Mouse (Mus musculus): ENCODE data around the gene Zan.

The Zan gene

DNA sequence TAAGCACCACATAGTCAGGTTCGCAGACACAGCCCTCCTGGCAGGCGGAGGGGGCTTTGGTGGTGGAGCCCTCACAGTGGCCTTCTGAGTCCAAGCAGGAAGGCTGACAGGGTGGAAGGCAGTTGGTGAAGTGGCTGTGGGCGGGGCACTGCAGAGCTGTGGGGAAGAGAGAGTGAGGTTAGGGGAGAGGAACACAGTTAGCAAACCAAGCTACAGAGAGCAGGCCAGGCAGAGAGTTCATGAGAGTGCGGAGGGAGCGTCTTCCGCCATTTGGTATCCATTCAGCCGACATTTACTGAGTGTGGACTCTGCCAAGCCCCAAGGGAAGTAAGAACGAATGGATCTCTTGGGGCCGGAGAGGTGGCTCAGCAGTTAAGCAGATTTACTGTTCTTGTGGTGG is 57.8 kb downstream of the Zan start:
- DNase-seq (ENCODE audit: low read depth, low spot score) = no peak

DNA sequence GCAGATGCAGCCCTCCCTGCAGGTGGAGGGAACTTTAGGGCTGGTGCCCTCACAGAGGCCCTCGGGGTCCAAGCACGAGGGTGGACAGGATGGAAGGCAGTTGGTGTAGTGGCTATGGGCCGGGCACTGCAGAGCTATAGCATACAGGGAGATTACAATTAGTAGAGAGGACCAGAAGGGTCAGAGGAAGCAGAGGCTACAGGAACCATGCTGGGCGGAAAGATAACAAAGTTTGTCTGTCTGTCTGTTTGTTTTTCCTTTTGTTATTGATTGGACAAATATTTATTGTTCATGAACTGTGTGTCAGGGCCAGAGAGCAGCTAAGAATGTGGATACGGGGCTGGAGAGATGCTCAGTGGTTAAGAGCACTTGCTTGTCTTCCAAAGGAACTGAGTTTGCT is 62.6 kb downstream of the Zan start:
- DNase-seq (ENCODE audit: low read depth, low spot score) = no peak

GRCm38 (mm10) chr5:137411235-137411634 is 65.6 kb downstream of the Zan start:
- DNase-seq (ENCODE audit: low read depth, low spot score) = no peak

- DNase-seq (ENCODE audit: low read depth, low spot score) = no peak
Measured at GRCm38 (mm10) chr5:137410549-137410948, 66.3 kb downstream of the Zan start.

DNA sequence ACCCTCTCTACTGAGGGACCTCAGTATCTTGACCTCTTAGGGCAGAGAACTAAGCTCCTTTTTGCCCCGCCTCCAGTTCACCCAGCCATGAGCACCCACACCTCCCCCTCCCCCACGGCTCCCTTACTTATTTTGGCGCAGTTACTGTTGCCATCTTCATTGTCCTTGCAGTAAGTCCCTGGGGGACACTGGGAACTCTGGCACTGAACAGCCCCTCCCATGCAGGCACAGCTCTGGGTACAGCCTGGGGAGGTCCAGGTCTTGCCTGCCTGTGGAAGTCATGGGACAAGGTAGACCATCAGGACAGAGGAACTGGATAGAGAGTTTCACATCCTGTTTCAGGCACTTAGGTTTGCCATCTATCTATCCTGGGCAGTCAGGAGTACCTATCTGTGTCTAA is 66.8 kb downstream of the Zan start:
- DNase-seq (ENCODE audit: low read depth, low spot score) = no peak

DNA sequence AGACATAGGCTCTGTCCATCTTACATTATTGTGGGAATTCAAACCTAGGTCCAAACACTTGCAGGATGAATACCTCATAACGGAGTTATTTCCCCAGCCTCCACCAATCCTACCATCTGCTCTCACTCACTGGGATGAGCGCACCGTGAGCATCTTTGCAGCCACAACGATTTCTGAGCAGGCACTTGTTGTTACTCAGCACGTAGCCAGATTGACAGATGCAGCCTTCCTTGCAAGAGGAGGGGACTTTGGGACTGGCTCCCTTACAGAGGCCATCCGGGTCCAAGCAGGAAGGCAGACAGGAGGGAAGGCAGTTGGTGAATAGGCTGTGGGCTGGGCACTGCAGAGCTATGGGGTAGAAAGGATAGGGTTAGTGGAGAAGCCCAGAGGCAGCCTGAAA is 67.4 kb downstream of the Zan start:
- DNase-seq (ENCODE audit: low read depth, low spot score) = no peak

GRCm38 (mm10) chr5:137404081-137404480 is 72.8 kb downstream of the Zan start:
- DNase-seq (ENCODE audit: low read depth, low spot score) = no peak

DNA sequence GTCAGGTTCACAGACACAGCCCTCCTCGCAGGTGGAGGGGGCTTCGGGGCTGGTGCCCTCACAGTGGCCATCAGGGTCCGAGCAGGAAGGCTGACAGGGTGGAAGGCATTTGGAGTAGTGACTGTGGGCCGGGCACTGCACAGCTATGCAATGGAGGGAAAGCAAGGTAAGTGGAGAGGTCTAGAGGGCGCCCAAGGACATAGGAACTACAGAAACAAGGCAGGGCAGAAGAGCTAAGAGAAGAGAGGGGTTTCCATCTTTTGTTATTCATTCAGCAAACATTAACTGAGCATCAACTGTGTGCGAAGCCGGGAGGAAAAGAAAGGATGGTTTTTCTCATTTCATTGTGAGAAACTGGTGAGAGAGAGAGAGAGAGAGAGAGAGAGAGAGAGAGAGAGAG is 82.4 kb downstream of the Zan start:
- DNase-seq (ENCODE audit: low read depth, low spot score) = no peak

GRCm38 (mm10) chr5:137391641-137392040 is 85.2 kb downstream of the Zan start:
- DNase-seq (ENCODE audit: low read depth, low spot score) = no peak

GRCm38 (mm10) chr5:137386712-137387111 is 90.2 kb downstream of the Zan start:
- no peak for DNase-seq (ENCODE audit: low read depth, low spot score)

DNA sequence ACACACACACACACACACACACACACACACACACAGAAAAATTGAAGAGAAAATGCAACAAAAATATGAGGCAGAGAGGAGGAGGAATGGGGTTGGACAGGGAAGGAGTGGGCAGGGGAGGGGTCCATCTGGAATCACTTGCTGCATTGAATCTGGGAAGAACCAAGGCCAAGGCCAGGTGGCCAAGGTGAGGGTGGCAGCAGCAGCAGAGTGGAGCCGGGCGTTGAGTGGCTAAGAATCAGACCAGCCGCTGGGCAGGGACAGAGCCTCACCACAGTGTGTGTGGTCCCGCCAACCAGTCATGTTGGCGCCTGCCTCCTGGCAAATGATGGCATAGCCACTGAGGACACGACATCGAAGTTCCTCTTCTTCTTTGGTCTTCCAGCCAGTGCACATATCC is 93.4 kb downstream of the Zan start:
- DNase-seq (ENCODE audit: low read depth, low spot score) = no peak

DNA sequence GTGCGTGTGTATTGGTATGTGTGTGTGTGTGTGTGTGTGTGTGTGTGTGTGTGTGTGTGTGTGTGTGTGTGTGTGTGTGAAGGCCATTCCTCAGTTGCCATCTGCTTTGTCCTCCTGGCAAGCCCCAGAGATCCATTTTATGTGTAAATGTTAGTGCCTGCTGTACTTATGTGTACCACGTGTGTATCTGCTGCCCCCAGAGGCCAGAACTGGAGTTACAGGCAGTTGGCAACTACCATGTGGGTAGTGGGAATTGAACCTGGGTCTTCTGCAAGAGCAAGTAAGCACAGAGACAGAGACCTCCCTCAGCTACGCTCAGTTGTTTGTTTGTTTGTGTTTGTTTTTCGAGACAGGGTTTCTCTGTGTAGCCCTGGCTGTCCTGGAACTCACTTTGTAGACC is 95.7 kb downstream of the Zan start:
- peak; percentile 42 for DNase-seq (ENCODE audit: low read depth, low spot score)

DNA sequence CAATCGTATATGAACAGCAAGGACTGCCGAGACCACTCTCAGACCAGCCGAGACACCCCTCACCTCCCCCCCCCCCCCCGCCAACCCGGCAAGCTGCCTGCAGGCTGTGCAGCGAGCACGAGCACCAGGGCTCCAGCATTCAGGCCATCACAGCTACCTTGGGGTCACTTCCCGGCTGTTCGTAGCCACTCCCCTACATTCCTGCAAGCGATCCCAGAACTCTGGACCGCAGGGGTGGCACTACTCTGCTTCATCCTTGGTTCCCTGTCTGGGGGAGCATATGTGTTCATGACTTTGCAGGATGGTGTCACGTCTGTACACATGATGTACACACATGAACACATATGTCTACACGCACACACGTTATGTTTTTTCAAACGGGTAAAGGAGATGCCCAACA is 99.3 kb downstream of the Zan start:
- DNase-seq (ENCODE audit: low read depth, low spot score) = no peak

DNA sequence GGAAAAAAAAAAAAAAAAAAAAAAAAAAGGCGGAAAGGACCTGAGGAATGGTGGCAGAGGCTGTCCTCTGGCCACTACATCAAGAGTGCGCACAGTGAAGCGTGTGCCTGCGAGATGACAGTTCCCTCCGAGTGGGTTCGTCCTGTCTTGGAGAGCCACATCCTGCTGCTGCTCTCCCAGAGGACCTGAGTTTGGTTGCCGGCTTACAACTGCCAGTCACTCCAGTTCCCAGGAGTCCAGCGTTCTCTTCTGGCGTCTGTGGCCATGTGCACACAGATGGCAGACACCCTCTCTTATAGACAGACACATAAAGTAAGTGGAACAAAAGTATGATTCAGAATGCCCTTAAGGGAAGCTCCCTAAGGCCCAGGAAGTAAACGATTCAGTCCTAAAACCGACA is 99.7 kb downstream of the Zan start:
- DNase-seq (ENCODE audit: low read depth, low spot score) = no peak

DNA sequence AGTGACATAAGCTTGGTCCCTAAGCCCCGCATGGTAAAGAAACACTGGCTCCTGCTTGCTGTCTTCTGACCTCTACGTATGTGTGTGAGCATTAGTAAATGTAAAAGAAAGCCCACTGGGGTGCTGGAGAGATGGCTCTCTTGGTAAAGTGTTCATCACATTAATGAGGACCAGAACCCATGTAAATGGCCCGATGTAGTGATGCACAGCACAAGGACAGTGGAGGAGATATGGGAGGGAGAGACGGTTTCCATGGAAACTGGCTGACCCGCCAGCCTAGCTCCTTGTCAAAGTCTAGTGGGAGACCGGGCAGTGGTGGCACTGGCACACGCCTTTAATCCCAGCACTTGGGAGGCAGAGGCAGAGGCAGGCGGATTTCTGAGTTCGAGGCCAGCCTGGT is 100.1 kb downstream of the Zan start:
- DNase-seq (ENCODE audit: low read depth, low spot score) = no peak

GRCm38 (mm10) chr5:137376198-137376597 is 100.7 kb downstream of the Zan start:
- DNase-seq (ENCODE audit: low read depth, low spot score) = no peak

DNA sequence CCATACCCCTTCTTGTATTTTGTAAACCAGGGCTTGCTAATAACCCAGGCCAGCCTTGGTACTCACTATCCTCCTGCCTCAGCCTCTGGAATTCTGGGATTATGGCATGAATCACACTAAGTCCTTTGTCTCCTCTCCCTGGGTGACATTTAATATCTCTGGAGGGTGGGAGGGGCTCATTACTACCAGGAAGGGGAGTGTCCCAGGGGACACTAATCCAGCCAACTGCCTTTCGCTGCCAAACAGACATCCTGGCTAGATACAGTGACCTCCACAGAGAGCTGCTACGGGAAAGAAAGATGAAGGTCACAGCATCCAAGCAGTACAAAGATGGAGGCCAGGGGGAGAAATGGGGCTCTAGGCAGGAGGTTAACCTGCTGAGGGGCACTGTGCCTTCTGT is 101.2 kb downstream of the Zan start:
- DNase-seq (ENCODE audit: low read depth, low spot score) = no peak

DNA sequence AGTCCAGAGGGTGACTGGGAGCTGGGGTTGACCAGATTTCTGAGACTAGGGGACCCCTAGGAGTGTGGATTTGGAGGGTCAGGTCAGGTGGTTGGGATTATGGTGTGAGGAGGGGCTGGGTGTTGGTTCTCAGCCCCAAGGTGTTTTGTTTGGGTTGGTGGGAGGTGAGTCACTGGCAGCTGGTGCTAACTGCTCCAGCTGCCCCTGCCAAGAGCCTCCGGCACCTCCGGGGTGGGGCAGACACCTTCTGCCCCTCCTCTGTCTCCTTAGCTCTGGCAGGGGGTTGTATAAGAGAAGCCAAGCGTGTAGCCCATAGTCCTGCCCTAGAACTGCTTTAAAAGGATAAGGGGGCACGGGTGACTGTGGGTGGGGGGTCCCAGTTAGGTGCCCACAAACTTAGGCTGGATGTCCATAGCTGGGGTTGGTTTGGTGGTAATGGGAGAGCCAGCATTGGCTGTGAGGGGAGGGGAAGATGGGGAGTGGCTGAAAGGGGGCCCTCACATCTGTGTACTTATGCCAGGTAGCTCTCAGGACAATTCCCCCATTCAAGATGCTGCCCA is 102.3 kb downstream of the Zan start:
- no peak for DNase-seq (ENCODE audit: low read depth, low spot score)

GRCm38 (mm10) chr5:137373371-137373950 is 103.4 kb downstream of the Zan start:
- no peak for DNase-seq (ENCODE audit: low read depth, low spot score)

- no peak for DNase-seq (ENCODE audit: low read depth, low spot score)
Measured at GRCm38 (mm10) chr5:137369665-137370064, 107.2 kb downstream of the Zan start.

- no peak for DNase-seq (ENCODE audit: low read depth, low spot score)
Measured at GRCm38 (mm10) chr5:137358382-137358781, 118.5 kb downstream of the Zan start.

DNA sequence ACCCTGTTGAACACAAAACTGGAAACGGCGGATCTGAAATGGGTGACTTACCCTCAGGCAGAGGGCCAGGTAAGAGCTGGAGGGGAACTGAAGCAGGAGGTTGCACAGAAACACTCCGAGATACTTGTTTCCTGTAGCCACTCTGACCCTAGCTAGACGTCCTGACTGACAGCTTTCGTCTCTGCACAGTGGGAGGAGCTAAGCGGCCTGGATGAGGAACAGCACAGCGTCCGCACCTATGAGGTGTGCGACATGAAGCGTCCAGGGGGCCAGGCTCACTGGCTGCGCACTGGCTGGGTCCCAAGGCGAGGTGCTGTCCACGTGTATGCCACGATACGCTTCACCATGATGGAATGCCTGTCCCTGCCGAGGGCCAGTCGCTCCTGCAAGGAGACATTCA is 122.8 kb downstream of the Zan start:
- DNase-seq (ENCODE audit: low read depth, low spot score) = no peak

- no peak for DNase-seq (ENCODE audit: low read depth, low spot score)
Measured at GRCm38 (mm10) chr5:137352011-137352975, 124.6 kb downstream of the Zan start.
